Mouse (Mus musculus) adrenal gland, postnatal 4 days (tissue): Measurements from ENCODE around the gene Nsrp1. TPM values are rescaled to one million over a fixed set of nuclear protein-coding genes. Genes with fewer than 3 reads are reported as not detected.
A peak's percentile ranks its signal among the peaks of the same experiment; 100 is the strongest.

Experiments
- DNase-seq, 2 experiments: peaks; one replicate each; pipeline ENCODE4 v3.0.0; 2021 to 2022; ENCODE audit warnings: low spot score in 2 of 2, mixed read lengths in 2 of 2
- total RNA-seq, 2 experiments: library from RNA; stranded (reverse); gene quantifications; 2 replicates each; pipeline ENCODE4 v1.2.3; 2021

Gene Nsrp1
- total RNA-seq, 2 experiments from 2014 or later: 23.9 to 29.7 TPM

DNA sequence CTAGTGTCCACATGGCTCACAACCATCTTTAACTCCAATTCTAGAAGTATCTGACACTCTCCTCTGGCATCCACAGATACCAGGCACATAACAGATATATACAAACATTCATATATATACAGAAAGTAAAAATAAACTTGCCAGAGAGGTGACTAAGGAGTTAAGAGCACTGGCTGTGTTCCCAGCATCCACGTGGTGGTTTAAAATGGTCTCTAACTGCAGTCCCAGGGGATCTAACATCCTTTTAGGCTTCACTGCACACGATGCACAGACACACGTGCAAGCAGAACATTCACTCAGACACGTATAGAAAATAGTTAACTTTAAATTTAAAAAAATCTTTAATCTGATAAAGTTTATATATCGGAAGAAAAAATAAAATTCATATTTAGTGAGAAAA is 16.3 kb downstream of the Nsrp1 start:
- DNase-seq: no peak

DNA sequence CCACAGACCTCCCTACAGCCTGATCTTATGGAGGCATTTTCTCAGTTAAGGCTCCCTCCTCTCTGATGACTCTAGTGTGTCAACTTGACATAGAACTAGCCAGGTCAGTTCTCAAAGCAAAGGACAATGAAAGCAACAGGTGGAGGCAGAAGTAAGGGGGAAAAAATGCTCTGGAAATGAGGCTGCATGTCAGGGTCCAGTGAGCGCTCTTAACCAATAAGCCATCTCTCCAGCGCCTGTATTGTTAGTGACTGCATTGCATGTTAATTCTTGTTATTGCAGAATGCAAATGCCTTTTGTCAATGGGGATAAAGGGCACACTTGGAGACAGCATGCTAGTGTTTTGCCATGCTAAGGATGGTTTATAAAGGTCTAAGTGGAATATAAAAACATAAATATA is 35.4 kb downstream of the Nsrp1 start:
- no peak for DNase-seq

DNA sequence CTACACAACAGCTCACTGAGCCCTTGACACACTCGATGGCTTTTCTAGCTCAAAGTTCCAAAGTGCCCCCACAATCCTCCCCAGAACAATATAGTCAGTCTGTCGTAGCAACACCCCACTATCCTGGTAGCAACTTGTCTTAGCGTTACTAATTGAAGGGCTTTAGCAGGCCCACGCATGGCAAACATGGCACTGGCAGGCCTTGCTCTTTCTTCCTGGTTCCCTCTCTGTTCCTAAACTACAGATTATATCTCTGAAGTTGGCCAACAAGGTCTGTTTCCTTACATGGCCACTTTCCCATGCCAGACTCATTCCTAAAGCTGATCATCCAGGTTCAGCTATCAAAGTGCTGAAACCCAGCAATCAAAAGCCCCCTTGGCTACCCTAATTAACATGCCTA is 36.3 kb downstream of the Nsrp1 start:
- DNase-seq: no peak

DNA sequence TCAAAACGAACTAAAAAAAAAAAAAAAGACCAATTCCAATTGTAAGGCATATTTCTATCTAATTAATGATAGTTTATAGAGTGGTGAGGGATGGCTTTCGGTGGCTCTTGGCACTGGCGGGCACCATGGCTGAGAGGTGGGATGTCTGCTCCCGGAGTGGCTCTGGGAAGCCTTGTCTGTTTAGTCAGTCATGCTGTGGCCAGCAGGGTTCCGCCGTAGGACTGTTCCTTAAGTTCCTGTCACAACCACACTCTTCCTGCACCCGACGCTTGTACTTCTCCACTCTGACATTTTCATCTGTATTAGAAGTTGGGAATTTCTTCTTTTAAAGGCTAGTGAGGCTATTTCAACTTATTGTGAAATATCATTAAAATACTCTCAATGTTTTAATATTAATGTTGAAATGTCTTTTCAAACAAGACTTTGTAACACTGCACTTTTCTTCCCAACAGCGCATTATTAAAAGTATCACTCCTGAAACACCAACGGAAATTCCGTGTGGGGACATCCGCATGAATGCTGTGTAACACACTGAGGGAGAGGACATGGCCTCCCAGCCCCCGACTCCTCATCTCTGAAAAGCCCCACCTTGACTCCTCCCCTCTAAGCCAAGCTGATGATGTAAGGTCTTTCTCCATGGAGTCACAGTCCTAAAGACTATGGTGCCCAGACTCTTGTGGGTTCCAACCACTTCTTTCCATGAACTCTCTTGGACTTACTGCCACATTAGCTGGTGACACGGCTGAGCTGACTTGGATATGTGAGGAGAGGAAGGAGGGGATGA is 46.9 kb downstream of the Nsrp1 start:
- DNase-seq: no peak

DNA sequence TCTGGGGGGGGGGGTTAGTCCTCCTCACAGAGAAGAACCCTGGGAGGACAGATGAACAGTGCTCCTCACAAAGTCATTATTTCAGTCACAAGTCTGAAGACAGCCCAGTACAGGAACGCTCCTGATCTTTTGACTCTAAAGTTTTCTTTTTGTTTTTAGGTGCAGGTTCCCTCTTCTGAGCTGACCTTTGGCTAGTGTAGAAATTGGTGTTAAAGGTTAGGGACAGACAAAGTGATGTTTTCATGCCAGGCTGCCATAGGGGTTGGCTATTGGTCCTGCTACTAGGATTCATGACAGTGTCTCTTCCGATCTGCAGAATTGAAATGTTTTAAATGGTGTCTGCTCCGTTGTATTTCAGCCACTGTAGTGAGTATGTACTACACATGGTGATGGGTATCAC is 50.1 kb downstream of the Nsrp1 start:
- no peak for DNase-seq

DNA sequence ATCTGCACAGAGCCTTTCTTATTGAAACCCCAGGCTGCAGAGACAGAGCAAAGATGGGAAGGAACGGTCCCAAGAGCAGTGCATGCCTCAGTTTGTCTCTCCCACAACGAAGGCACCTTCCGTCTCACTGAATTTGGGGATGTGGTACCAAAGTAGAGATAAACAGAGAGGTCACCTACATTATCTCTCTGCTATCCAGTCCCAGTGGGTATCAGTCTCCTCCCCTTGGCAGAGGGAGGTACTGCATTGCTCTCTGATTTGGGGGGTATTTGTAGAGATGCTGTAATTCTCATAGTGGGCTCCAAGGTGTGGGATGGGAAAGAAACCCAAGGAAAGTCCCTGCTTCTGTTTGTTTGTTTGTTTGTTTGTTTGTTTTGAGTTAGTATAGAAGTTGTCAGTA is 51.7 kb downstream of the Nsrp1 start:
- DNase-seq: no peak

DNA sequence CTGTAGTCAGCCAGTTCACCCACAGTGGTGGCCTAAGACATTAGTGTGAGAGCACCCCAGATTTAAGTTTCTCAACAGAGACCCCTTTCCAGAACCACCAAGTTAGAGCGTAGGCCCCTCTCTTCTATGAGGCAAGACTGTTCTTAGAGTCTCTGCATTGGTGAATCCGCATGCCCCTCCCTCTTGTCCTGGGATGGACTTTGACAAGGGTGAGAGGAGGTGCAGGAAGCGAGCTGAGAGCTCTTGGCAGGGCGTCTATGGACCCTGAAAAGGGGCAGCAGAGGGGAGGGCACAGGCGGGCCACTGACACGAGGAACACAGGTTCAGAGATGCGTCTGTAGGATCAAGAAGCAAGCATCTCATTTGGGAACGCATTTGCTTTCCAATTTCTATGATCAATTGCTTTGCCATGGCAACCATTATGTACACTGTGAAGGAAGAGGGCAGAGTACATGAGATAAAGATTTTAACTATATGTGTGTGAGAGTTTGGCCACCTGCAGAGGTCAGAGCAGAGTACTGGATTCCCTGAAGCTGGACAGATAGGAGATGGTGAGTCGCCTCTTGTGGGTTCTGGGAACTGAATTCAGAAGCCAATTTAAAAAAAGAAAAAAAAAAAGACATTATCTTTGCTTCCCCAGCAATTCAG is 56.4 kb downstream of the Nsrp1 start:
- DNase-seq: no peak

DNA sequence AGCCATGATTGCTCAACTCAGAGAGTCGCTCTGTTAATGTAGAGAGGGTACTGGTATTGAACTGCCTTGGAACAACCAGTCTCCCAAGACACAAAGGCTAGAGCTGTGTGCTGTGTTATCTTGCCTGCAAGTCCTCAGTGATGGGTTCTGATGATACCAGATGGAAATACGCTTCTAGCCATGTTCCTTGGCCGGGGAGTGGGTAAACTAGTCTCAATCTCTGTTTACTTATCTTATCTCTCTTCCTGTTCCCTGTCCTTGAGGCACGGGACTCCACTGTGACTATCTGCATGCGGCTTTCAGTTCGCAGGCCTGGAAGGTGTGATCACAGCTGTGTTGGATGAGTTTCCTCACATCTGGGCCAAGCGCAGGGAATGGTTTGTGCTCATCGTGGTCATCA is 58.7 kb downstream of the Nsrp1 start:
- DNase-seq: no peak

DNA sequence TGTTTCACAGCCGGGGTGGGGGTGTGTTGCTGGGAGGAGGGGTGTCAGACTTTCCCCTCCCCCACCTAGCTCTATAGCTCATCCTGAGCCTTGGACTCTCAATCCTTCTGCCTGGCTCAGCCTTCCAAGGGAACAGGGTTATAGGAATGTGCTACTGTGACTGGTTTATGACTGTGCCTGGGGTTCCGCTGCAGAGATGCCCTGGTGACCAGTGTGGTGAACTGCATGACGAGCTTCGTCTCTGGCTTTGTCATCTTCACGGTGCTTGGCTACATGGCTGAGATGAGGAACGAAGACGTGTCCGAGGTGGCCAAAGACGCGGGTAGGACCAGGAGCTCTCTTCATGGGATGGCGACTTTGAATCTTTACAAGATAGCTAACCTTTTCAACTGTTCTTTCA is 60.2 kb downstream of the Nsrp1 start:
- DNase-seq: no peak

DNA sequence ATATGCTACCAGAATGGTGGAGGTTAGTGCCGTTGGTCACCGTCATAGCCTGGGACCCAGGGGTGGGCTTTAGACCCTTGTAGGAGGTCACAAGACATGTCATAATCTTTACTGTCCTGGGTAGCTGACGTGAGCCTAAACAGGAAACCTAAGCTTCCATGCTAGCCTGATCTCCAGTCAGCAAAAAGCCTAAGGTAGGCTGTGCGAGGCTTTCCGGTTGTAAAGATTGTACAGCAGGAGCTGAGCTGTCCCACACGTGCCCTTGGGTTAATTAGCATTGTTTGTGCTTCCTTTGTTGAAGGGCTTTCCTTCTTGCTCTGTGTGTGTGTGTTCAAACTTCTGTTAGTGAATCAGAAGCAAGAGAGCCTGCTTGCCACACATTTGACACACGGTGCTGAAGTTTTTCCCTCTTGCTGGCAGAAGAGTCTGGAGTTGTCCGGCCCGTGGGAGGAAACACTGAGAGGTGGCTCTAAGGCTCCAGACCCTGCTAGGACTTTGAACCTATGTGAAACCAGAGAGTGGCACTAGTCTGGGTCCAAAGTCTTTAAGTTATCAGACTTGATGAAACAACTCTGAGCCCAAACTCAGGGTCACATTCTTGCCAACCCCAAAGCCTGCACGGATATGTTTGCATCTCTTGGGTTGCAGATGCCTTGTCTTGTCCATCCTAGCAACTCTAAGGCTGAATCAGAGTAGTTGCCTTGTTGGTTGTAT is 67.3 kb downstream of the Nsrp1 start:
- no peak for DNase-seq

DNA sequence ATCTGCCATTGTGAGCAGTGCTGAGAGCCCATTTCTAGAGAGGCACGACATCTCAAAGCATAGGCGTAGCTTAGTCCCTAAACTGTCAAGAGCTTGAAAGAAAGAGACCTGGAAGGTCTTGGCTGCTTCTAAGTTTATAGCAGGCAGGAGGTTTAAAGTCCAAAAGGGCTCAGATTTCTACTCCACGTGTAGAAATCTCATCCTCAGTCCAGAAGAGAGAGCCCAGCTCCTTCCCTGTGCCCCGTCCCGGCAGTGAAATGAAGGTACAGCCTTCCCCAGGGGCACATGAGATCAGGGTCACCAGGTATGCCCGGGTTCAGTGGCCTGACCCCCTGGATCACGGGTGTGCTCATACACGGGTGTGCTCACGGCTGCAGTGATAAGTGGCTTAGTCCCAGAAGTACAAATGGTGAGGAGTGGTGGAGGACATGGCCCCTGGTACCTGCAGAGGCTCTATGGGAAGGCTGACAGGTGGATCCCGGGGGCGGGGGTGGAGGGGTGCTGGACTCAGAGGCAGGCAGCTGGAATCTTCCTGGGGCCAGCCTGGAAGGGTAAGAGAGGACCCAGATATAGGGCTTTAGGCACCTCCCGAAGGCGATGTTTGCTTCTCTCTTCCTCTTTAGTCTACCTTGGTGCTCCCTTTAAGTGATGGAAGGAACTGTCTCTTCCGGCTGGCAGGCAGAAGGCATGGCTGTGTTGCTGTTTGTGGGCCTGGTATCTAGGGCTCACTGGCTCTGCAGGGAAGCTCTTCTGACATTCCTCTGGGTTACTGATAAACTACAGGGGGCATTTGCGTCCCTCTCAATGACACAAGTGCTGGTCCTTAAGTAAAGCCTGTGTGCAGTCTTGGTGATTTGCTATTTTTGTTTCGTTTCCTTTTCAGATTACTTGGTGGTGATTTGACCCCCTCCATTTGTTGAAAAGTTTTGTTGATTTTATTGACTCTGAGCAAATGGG is 68.9 kb downstream of the Nsrp1 start:
- no peak for DNase-seq

DNA sequence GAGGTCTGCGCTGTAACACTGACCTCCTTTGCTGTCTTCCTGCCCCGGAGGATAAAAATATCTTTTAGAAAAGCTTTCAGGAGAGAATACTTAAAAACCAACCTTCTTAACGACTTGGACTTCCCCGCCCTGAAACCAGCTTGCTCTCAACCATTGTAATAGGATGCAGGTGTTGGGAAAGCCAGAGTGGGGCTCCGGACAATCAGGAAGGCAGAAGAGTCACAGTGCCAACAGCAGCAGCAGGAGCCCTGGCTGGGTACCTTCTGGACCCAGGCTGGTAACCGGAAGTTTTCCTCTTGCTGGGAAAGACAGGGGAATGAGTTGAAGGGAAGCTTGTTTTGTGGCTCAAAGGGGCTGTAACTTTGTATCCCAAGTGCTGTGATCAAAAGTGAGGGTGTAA is 71.6 kb downstream of the Nsrp1 start:
- DNase-seq: no peak

DNA sequence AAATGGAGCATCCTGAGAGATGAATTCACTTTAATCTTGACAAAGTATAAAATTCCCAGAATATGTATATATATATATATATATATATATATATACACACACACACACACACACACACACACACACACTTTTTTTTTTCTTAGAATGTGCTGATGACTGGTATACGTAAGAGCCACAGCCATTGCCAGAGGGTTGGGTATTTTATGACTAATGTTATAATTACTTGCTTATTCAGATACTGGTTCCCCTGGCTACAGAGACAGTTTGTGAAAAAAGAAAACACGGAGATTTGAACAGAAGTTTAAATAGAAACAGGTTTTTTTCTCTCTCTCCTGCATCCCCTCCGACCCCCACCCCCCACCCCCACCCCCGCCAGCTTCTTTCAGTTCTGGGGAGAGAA is 72.4 kb downstream of the Nsrp1 start:
- no peak for DNase-seq

DNA sequence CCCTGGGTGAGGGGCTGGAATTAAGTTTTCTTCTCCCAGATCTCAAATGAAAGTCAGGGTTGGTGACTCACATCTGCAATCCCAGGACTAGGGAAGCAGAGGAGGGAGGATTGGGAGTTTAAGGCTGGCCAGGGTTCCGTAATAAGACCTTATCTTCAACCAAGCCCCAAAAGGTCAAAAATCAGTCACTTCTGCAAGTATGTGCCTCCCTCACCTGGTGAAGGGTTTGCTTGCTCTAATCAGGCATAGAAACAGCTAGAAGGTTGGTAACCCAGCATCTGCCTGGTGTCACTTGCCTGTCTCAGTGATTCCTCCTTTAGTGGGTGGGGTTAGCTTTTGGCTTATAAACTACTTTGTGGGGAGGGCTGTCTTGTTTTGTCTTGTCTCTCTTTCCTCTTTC is 75.9 kb downstream of the Nsrp1 start:
- DNase-seq: no peak

DNA sequence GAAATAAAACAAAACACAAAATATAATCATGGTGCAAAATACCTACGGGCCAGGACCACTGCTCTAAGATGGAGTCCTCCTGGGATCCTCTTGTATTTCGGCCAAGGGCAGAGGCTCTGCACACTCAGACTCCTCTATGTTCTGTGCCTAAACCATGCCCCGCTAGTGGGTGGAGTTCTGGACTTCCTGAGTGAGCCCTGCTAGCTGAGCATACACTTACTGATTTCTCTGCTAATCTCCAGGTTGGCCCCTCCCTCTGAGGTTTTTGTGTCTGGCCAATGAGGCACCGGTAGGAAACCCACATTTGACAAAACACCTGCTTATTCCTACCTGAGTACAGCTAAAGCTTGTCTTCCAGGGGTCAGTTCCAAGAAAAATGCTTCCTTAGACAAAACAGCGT is 77.5 kb downstream of the Nsrp1 start:
- no peak for DNase-seq

DNA sequence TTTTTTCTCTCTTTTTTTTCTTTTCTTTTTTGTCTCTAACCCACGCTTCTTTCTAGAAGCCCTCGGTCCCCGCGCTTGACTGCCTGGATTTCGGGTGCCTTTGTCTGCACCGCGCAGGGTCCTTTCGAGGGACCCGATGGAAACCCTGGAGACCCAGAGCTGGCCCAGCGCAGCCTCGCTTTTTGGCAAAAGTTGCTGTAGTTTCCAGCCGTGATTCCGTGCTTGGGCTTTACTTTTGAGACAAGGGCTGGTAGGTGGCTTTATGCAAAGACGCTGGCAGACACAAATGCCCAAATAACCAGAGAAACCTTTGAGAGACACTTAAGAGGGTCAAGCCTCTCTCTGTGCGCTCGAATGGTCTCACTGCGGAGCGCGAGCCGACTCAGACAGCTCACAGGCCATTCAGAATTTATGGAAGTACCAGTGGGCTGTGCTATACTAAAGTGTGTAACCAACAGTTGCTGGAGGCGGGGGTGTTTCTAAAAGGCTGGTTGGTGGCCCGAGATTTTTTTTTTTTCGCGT is 79.5 kb downstream of the Nsrp1 start:
- DNase-seq: no peak

DNA sequence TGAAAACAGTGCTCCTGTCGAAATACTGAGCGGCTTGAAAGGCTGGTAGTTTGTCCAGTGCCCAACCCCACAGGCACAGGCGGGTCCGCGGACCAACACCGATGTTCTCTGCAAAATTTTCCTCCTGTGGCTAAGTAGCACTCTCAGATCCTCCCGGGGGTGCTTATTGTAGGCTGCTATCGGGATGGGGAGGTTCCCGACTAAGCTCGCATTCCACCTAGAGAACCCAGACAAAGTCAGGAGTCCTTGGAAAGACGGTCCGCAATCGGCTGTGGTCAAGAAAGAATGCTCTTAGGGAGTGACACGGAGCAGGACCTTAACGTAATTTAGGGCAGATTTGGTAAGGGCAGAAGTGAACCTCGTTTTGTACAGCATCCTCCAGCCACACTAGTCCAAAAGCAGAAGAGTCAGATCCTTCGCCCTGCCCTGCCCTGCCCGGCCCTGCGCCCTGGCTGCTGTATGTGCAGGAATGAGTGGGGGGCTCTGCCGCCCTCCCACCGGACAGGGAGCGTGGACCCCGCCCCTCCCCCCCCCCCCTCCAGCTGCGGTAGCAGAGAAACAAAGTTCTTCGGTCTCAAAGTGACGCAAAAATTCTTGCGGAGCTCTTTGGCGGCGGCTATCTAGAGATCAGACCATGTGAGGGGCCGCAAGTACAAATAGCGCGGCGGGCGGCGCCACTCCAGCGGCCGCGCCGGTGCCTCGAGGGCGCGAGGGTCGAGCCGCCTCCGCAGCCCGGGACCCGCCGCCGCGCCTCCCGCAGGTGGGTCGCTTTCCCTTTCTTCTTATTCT is 80.1 kb downstream of the Nsrp1 start, which contains the start of gene Slc6a4:
Slc6a4 (plus strand) TSS at position 688 of the 789 bp plus-strand sequence.
- no peak for DNase-seq

DNA sequence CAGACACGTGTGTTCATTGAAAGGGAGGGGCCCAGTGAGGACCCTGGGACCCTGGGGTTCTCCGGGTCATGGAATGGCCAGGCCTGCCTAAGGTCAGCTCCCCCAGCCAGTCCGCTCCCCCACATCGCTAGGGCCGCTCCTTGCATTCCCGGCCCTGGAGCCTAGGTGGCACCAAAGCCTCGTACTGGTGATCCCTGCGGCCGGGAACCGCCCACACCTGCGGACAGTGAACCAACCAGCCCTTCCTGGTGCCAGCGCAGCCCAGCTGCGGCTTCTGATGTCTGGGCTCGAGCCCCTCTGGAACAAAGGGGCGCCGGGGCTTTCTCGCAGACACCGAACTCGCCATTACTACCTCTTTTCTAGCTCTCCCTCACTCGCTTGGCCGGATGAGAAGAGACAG is 80.9 kb downstream of the Nsrp1 start:
- peak; percentile 44 to 65 for DNase-seq

DNA sequence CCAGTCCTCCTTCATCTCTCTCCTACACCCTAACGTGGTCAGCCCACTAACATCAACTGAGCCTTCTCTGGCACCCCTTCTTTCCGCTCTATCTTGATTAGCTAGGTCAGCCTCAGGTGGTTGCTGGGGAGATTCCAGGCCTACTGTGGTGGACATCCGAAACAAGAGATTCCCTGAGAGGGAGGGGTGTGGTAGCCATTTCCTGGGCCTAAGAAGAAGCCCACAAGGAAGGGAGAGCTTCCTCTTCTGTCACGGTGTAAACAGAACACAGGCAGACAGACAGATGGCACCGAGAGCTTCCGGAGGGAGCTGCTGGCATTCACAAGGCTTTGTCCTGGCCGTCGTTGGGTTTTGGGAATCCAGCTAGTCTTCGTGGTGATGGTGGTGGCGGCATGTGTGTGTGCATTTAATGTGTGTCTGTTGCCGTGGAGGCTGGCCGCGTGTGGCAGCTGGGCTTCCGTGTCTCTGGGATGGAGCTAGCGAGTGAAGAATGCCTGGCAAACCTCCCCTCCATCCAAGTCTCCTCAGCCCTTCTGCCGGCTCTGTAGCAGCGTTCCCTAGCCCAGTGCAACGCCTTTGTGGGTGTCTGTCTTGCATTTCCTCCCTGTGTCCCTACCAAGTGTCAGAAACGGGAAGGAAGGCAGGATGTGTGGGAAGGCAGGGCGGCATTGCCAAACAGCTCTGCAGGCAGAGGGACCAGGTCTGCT is 82.1 kb downstream of the Nsrp1 start:
- DNase-seq: no peak
